Mouse (Mus musculus) kidney, adult 2 months (tissue): ENCODE measurements at regions not wholly inside any gene's neighbourhood (a gene's known extent, or its start where the extent isn't known, plus 50 kb on each side); places are given as distances from the start of the nearest gene placed in this dataset.

Experiments used
- CTCF ChIP-seq: fragments of 200-500 bp; conservative IDR thresholded peaks from 2 replicates; pipeline ENCODE4 v1.5.1; 2011; ENCODE audit warnings: low read depth, mild to moderate bottlenecking, control low read depth, low read length, moderate library complexity, mixed read lengths; ENCODE audit not compliant: insufficient read depth, insufficient read length
- POLR2A ChIP-seq: fragments of 200-500 bp; IDR thresholded peaks from one replicate; pipeline ENCODE4 v1.6.1; 2011; ENCODE audit warnings: low read depth, low read length, control low read depth

DNA sequence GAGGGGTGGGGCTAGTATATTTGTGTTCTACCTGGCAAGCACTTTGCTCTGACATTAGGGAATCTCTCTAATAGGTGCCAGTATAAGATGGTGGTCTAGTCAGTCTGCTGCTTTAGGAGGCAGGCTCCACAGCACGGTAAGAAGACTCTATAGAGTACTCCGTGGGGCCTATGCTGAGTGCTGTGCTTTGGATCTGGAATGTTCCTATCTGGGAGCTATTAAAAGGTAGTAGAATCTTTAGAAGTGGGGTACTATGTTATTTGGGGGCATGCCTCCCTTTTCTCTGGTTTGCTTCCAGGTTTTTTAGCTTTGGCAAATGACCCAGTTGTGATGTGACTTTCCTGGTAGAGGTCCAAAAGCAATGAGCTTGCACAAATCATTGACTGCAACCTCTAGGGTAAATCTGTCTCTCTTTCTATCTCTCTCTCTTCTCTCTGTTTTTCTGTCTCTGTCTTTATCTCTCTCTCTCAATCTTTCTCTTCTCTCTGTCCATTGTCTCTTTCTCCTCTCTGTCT, 208.6 kb upstream of the Camk1g start:
- TF ChIP-seq CTCF = no peak
- TF ChIP-seq POLR2A = no peak
